Mouse (Mus musculus): ENCODE measurements around the gene Ncmap.

Gene Ncmap

DNA sequence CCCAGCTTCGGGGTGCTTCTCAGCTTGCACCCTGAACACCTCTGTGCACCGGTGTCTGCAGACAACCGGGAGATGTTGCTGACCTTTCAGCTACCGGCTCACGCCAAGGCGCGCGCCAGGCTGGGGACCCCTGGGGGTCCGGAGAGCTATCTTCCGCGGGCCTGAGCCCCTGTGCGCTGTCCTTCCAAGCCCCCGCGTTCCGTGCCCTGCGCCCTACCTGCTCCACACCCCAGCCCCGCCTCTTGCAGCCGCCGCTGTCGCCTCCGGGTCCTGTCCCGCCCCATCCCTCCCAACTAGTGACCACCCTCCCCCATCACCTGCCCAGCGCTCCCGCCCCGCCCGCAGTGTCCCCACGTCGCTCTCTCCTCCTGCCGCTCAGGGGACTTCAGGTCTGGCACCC, at the start of gene Ncmap:
Gene Ncmap, minus strand, starts transcription at position 237 of the 400 bp plus-strand sequence.
- no peak for DNase-seq

DNA sequence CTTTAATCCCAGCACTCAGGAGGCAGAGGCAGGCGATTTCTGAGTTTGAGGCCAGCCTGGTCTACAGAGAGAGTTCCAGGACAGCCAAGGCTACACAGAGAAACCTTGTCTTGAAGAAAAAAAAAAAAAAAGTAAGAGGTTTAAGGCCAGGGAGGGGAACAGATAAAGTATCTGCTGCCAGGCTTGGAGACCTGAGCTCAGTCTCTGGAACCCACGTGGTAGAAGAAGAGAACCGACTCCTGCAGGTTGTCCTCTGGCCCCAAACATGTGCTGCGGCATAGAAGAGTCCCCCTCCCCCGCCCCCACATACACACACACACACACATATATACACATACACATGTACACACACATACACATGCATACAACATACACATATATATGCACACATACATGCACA, 44.4 kb upstream of the Ncmap start:
- no peak for DNase-seq

DNA sequence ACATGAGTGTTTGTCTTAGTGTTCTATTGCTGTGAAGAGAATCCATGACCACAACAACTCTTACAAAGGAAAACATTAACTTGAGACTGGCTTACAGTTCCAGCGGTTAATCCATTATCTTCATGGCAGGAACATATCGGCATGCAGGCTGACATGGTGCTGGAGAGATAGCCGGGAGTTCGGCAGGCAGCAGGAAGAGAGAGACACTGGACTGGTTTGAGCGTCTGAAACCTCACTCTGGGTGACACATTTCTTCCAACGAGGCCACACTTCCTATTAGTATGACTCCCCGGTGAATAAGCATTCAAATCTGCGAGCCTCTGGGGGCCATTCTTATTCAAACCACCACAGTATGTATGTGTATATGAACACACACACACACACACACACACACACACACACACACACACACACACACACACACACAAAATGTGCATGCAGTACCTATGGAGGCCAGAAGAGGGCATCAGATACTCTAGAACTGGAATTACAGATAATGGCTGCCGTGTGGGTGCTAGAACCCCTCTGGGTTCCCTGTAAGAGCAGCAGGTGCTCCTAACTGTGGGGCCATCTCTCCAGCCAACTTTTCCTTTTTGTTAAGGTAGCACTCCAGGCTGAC, 42.0 kb upstream of the Ncmap start:
- peak in 1 of 2 experiments; percentile 46 for DNase-seq

DNA sequence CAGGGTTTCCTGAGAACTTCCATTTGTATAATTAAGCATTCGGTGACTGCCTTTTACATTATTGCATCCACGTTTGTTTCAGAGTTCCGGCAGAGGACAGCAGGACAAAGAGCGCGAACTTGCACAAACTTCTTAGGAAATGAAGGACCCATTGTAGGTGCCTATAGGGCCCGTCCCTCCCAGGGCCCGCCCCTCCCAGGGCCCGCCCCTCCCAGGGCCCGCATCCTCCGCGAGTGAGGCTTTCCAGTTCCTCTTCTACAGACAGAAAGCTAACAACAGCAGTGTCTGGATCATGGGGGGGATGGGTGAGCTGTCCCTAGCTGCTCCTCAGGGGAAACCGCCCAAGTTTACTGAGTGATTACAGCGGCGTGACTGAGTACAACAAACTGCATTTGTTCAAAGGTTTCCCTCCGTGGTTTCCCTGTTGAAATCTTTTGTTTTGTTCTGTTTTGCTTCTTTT, 41.2 kb upstream of the Ncmap start:
- peak; percentile 63 to 64 for DNase-seq

DNA sequence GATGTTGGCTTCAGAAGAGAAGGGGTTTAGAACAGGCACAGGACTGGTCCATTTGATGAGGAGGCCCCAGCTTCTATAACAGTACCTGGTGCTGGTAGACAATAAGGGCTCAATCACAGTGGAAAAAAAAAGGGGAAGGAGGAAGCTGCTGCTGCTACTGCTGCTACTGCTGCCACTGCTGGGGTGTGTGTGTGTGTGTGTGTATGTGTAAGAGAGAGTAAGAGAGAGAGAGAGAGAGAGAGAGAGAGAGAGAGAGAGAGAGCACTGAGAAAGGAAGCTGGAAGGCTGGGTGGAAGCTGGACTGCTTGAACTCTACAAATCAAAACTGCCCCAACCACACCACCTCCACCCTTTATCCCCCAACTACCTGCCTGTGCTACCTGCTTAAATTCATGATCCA, 39.9 kb upstream of the Ncmap start:
- DNase-seq: no peak

DNA sequence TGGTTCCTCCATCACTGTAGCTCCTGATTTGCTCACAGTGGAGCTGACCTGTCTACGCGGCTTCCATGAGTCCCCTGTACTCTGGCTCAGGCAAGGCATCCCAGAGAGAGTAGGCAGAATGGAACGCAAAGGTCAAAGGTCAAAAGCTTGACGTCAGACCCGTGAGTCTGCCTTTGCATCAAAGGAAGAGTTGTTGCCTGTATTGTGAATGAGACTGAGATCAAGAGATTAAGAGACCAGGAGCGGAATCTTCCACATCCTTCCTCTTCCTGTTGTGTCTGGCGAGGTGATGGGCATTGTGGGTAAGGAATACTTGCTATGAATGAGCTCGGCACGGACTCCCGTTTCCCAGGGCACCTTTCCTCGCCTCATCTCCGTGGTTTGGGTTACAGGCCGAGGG, 38.3 kb upstream of the Ncmap start:
- no peak for DNase-seq

DNA sequence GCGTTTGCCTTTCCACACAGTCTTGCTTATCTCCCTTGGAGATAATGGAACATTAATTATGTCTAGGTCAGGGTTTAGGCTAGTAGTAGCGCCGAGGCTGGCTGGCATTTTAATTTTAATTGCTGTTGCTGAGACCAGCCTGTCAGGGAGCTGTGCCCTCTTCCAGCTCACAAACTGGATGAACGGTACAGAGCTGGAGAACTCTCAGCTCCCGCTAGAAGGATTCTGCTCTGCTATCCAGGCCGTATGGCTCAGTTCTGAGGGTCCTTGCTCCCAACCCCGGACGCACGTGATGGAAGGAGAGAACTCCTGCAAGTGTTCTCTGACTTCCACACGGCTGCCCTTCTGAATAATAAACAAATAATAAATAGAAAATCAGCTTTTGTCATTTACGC, 36.4 kb upstream of the Ncmap start:
- no peak for DNase-seq

DNA sequence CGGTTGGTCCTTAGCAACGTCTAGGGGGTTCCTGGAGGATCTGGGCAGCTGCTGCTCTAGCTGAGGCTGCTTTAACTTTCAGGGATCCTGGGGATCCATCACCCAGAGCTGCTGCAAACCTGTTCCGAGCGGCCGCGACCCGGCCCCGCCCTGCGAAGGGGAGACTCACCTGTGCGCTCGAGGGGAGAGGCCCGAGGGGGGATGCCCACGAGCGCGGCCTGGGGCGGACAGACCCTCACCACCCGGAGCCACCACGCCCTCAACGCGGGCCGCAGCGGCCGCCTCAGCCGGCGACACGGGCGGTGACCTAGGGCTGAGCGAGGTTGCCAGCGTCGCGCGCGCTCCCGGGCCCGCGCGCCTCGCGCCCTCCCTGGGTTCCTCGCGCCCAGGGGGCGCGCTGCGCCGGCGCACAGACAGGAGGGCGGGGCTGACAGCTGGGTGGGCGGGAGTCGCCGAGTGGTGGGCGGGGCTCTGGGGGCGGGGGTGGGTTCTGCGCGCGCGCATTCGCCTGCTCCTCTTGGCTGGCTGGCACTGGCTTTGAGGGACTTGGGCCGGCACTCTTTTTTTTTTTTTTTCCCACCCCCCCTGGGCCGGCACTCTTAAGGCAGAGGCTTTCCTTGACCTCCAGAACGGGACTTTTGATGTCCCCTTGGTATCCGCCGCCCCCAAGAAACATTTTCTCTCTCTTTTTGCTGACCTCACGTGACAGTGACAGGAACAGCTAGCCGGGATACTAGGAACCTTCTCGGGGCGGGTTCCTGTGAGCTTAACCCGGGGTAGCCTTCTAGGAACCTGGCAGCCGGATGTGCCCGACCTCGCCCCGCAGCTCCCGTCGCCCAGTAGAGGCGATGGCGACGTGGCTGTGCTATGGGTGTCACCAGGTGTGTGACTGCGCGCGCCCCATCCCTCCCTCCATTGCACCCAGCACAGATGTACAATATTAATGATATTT, 35.7 kb upstream of the Ncmap start, which contains the start of gene Rcan3:
Gene Rcan3, minus strand, starts transcription at position 411 of the 952 bp plus-strand sequence.
- DNase-seq: peak; percentile 73 to 76

DNA sequence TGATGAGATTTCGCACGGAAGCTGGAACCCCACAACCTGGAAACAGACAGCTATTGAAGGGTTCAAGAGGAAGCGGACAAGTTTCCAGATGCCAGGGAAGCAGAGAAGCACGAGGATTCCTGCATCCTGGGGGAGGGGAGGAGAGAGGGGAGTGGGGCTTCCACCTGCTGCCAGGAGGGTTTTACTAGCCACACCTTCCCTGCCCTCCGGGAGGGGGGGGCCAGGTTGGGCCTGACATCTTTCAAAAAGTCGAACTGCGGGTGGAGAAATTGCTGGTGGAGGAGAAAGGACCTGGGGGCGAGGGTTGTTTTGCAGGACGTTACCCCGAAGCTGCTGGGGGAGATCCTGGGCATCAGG, 35.0 kb upstream of the Ncmap start:
- no peak for DNase-seq

DNA sequence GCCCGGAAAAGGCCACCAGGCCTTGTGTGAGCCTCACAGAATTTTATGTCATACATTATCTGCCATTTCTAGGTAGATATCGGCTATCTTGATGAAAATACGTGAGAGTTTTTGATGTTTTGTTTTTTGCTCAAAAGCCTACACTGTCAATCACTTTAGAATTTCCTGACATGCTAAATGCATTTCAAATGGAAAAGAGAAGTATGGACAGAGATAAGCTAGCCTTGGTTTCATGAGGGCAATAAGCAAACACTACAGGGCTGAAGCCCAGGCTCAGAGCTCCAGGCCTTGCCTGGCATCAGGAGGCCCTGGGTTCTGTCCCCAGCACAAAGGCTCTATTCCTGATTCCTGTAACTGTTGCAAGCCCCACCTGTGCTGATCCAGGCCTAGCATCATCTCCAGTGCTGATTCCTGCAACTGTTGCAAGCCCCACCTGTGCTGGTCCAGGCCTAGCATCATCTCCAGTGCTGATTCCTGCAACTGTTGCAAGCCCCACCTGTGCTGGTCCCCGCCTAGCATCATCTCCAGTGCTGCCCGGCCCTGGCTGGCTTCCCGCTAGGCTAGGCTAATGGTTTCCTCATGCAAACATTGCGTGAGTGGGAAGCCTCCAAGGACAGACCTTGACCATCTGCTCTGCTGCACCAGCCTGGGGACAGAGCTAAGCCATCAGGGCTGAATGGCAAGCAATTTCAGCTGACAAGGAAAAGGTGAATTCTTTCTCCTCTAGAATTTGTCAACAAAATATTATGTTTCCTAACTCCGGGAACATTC, 32.1 kb upstream of the Ncmap start:
- no peak for DNase-seq

DNA sequence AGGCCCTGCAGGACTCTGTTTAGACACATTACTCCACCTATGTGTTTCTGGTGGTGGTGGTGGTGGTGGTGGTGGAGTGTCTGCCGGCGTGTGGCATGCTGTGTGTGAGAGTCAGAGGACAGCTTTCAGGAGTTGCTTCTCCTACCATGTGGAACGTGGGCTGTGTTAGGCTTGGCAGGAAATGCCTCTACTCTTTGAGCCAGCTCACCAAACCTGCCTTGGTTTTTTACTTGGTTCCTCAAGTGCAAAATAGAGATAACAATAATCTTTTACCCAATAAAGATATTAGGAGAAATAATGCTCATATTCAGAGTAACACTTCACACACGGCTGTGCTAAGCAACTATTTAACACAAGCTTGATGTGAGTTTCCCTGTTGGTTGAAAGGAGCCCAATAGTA, 31.4 kb upstream of the Ncmap start:
- DNase-seq: no peak

DNA sequence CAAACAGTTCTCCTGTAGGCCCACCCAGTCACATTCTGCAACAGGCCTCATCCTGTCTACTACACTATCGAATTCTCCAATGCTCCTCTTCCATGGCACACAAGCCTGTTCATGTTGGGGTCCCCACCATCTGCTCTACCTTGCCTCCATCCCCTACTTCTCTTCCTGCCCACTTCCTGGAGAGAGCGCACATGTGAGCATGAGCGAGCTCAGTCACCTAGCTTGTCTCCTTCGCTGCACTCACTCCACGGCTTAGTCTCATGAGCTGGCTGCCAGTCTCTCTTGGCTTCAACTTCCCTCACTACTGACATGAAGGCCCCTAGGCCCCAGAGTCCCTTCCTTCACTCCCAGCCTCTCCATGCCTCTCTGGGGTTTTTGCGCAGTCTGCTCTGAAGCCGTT, 28.6 kb upstream of the Ncmap start:
- no peak for DNase-seq

DNA sequence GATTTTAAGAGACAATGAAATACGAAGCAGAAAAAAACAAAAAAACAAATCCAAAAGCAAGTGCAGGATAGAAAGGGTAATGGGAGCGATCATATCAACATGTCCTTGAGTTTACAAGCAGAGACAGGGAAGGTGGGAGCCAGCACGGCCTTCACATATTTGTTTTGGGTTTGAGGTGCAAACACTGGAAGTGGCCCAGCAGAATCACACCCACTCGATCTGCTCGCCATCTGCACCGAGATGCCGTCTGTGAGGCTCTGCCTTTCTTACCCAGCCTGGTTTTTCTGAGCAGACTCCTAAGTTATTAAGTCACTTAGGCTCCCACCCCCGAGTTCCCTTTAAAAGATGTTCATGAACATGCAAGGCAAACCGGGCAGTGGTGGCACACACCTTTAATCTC, 27.6 kb upstream of the Ncmap start:
- DNase-seq: no peak

DNA sequence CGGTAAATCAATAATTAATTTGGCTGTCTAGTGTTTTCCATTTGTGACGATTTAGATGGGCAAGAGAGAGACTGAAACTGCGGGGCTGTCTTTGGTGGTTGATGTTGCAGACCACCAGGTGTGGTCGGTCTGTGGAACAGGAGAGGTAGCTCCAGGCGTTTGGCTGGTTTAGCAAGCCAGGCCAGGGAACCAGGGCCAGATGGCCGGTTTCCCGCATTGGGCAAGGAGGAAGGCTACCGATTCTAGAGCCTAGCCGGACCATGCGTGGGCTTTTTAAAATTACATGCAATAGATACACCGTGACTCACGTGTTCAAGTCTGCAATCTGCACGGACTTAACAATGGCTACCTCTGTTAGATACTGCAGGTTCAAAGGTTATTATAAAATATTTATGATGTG, 22.9 kb upstream of the Ncmap start:
- DNase-seq: no peak

DNA sequence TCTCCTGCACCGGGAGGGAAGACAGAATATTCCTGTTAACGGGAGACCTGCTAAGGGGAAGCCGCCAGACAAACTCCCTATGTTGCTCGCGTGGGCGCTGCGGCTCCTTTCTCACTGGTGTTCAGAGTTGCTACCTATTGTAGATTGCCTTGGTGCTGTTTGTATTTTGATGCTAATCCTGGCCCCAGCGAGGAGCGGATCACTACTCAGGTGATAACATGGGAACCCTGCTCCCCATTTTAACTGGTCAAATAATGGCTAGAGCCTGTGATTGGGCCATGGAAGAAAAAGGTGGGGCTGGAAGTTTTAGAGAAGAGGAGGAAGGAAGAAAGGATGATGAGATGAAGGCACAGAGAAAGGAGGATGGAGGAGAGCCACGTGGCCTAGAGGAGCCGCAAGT, 22.4 kb upstream of the Ncmap start:
- no peak for DNase-seq

DNA sequence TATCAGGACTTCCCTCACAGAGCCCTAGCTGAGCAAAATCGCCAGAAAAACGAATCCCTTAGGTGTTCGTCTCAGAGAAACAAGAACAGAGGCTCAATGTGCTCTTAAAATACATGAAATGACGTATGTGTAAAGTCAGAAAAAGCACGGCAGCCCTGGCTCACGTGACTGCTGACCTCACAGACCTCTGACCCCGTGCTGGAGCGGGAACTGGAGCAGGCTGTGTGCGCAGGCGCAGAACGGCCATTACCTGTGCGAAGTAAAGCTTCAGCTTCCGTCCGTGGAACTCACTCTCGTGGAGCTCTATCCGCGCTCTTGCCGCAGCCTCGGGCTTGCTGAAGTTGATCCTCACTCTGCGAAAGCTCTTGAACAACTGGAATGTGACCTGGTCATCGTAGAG, 22.0 kb upstream of the Ncmap start:
- no peak for DNase-seq

DNA sequence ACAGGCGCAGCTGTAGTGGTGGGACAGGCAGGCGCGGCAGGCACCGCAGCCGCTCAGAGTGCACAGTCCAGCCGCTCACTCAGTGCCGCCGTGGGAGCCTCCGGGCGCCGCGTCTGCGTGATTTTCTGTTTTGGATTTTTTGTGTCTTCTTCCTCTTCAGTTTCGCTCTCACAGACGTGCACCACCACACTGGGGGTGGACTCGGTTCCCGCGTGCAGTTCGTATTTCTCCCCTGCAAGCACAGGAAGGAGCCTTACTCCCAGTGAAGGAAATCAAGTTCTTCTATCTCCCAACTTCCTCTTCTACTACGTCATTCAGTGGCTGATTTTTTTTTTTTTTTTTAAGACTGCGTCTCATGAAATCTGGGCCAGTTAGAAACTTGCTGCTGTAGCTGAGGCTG, 18.3 kb upstream of the Ncmap start:
- no peak for DNase-seq

DNA sequence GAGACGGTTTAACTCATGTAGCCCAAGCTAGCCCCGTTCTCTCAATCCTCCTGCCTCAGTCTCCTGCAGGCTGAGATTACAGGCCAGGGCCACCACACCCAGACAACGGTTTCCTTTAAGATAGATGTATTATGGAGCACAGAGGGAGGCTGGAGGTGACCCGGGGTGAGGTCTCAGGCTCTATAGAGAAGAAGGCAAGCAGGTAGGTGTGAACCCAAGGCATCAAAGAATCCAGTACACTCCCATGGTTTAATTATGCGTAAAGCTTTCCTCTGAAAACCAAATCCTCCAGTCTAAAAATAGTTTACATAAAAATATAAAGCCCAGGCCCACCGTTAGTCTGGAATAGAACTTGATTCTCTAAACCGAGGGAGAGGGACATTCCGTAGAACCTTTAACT, 15.5 kb upstream of the Ncmap start:
- DNase-seq: no peak

DNA sequence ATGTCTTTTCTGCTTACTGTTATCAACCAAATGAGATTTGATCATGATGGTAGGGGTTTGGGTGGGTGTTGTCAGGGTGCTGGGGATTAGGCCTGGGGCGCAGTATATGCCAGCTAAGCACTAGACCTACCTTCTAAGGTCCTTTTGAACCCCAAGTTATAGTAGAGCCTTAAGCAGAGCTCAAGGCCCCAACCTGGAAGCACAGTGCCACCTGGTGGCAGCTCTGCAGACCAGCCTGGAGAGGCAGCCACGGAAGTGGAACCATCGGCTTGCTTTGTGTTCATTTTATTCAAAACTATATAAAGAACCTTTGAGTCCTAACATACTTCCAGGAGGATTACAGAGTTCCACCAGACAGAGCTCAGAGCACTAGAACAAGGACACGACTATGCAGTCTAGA, 13.6 kb upstream of the Ncmap start:
- DNase-seq: peak; percentile 36 to 62

DNA sequence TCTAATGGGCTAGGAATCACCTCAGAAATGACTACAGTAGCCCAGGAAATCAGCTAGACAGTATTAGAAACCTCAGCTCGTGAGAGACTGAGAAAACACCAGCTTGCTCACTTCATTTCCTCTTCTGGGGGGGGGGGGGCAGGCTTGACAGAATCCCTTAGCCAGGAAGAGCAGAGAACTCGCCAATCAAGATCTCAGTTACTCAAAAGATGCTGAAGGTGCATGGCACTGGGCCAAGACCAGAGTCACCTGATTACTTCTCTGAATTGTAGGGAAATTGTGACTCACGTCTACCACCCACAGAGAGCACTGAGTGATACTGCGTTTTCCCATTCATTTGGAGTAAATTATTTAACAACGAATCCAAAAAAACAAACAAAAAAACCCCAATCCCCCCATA, 8.2 kb upstream of the Ncmap start:
- peak; percentile 14 to 18 for DNase-seq

DNA sequence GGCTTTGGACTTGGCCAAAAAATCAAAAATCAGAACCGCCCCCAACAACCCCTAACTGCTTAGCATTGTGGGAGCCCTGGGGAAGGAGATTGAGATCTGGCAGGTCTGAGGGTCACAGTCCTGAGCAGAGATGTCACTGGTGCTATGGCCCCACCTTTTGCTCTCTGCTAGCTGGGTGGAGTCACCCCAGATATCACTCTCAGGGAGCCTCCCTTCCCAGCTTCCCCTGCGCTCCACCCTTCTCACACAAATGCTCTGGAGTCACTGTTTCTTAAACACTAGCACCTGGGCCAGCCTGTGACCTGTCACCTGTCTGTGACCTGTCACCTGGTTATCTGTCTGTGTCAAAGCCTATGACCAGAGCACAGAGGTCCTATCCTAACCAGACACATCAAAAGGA, 6.9 kb upstream of the Ncmap start:
- DNase-seq: no peak

DNA sequence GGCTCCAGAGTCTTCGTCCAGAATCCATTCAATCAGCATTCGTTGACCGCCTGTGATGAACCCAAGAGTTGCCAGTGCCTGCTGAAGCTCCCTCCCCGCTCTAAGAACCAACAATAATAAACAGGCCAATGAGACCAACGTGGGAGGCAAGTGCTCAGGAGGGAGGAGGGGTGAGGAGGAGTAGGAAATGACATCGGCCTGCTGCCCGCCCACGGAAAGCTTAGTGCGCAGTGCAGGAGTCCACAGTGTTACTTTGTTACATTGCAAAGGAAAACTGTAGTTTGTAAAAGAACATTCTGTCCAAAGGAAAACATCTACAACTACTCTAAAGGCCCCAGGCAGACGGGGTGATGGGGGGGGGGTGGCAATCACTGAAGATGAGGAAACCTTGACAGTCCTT, 6.0 kb upstream of the Ncmap start:
- no peak for DNase-seq

DNA sequence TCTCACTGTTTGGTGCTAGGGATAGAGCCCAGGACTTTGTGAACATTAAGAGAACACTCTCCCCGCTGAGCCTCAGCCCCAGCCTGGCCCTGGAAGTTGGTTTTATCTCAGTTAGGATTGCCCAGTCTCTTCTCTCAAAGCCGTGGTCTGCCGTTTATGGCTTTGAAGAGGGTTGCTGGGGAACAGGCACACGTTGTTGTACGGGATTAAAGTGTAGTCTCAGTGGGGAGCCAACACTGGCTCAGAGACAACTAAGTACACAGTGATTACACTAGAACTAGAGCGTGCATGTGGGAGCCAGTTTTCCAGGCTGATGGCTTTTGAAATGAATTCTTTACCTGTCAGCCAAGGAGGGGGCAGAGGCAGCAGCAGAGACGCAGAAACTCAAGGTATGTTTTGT, 3.9 kb upstream of the Ncmap start:
- no peak for DNase-seq

DNA sequence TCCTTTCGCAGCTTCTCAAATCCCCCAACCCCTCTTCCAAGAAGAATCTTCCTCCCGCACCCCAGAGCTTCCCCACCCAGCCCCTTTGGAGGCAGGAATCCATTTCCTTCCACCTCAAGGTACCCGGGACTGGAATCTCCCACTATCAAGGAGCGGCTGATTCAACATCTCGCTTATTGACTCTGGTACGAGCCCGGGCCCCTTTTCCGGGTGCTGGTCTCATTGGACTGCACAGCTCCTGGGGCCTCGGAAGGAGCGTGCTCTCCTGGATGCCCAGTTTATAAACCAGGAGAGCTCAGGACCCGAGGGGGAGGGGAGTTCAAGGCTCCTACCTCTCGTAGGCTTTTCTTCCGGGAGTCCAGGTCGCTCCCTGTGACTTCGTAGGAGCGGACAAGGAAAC, 476 bp downstream of the Ncmap start:
- no peak for DNase-seq
